Mouse (Mus musculus) bone marrow, adult 2 months (tissue): ENCODE data around the gene Zfp979.

Experiments
- CTCF ChIP-seq: fragments of 200-500 bp; IDR thresholded peaks from 2 replicates; pipeline ENCODE4 v1.5.1; 2011; ENCODE audit warnings: low read length, control low read depth; ENCODE audit not compliant: control insufficient read depth, insufficient read depth
- POLR2A ChIP-seq: fragments of 200-500 bp; IDR thresholded peaks from 2 replicates; pipeline ENCODE4 v1.6.1; 2011; ENCODE audit warnings: low read depth, mild to moderate bottlenecking, control low read depth, low read length, borderline replicate concordance; ENCODE audit not compliant: control insufficient read depth

DNA sequence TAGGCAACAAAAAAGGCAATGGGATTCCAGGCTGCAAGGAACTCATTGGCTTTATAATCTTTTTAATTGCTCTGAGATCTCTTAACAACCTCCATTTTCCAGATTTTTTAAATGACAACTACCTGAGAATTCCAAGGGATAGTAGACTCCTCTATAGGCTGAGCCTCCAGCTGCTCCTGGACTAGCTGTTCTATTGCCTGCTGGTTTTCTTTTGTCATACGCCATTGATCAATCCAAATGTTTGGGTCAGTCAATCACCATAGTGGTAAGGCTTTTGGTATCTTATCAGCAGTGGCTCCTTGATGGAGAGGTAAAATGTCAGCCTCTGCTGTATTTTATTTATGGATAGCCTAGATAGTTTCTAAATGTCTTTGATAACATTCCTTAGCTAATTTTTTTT lies 44.6 kb downstream of the Zfp979 start:
- no peak for TF ChIP-seq CTCF
- no peak for TF ChIP-seq POLR2A
